Mouse (Mus musculus): ENCODE measurements at regions not wholly inside any gene's neighbourhood (a gene's known extent, or its start where the extent isn't known, plus 50 kb on each side); places are given as distances from the start of the nearest gene placed in this dataset.

GRCm38 (mm10) chr10:37603529-37603928, 464.8 kb upstream of the Marcks start:
- DNase-seq, result peak; percentile 5

DNA sequence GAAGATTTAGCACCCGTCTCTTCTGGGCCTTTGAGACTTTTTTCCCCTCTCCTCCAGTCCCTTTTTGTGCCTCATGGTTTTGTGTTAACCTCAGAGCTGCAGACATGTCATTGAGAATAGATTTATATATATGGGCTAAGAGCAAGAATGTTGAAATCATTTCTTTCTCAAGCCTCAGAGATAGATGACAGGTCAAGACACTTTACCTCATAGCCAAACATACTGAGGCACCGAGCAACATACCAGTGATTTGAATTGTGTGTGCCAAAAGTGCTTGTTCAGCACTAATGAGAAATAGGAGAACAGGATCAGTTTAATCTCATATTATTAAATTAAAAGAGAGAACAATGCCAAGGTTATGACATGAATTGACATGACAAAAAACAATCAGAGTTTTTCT, 464.2 kb upstream of the Marcks start:
- DNase-seq, result peak; percentile 10

- no peak for DNase-seq
These were observed 451.2 kb upstream of the Marcks start for GRCm38 (mm10) chr10:37589889-37590288.

DNA sequence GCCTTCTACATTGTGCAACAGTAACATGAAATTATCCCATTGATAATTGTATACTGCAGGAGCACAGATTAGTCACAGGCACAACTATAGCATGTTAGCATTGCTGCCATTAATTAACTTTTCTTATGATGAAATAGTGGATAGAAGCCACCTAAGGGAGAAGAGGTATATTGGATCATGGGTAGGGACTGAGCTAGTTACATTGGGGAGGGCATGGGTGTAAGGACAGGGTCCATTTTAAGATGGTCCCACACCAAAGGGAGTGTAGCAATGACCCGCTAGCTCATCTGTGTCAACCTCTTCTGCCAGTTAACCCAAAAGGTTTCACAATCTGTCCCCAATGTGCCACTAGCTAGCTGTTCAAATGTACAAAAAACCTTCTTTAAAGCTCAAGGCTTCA, 450.3 kb upstream of the Marcks start:
- no peak for DNase-seq

DNA sequence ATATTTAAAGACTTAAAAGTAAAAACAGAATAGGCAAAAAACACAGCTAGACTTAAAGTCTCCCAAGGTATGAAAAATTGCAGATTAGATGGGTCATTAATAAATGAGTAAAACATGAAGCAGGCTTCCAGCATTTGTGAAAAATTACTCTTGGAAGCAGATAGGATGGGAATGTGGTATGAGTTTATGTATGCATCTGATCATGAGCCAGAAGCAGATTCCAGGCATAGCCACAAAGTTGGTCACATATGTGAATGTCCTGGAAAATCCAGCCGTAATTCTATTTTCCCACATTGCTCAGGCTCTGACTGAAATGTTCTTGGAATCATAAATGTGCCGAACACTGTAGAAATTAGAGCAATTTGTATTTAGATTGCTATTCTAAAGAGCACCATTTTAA, 432.5 kb upstream of the Marcks start:
- no peak for DNase-seq

DNA sequence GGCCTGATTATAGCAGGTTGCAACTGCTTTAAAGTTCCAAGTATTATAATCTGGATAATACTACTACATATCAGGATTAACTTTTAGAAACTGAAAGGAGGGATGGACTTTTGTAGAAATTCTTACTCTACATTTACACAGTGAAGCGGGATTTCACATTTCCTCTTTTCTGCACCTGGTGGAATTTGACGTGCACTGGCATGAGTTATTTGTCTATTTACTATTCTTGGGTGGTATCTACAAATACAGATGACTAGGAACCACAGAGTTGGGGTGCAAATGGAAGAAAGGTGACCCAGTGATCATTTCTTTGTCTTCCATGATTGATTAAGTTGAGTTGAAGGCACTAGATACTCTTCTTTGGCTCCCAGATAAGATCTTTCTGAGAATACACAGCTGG, 423.0 kb upstream of the Marcks start:
- DNase-seq, result no peak

- DNase-seq, result no peak
These were observed 410.7 kb upstream of the Marcks start for GRCm38 (mm10) chr10:37549446-37549845.

DNA sequence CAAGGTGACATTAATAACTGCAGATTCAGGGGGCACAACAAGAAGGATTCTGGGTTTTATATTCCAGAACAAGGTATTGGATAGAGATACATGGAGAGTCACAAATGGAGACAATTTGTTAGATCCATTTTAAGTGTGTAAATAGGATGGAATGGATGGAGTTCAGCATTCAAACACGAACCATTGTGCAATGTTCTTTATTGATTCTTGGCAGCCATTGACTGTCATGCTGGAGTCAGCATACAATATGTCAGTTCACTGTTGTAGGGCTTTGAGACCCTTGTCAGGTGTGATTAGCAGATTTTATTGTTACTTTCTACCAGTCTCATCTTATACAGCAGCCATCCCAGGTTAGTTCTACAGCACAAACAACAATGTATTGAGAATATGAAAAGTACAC, 402.0 kb upstream of the Marcks start:
- no peak for DNase-seq

GRCm38 (mm10) chr10:37505966-37506615, 367.4 kb upstream of the Marcks start:
- DNase-seq, result no peak

GRCm38 (mm10) chr10:37504468-37504867, 365.7 kb upstream of the Marcks start:
- DNase-seq, result peak; percentile 9

DNA sequence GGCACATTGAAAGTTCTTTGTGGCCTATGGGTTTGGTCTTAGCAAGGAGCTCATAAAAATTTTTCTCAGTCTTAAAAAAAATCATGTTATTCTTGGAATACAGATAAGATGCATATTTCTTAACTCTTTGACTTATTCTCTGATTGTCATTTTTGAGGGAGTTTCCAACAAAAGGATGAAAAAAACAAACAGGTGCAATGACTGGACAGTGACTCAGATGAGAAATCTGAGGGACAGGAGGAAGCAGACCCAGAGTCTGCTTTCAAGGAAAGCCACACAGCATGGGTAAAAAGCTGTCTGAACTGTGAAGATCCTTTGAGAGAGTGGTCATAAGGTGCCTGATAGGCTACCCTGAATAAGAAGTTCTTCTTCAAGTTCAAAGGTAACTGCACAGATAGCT, 363.8 kb upstream of the Marcks start:
- no peak for DNase-seq

GRCm38 (mm10) chr10:37501043-37501442, 362.3 kb upstream of the Marcks start:
- DNase-seq, result no peak

DNA sequence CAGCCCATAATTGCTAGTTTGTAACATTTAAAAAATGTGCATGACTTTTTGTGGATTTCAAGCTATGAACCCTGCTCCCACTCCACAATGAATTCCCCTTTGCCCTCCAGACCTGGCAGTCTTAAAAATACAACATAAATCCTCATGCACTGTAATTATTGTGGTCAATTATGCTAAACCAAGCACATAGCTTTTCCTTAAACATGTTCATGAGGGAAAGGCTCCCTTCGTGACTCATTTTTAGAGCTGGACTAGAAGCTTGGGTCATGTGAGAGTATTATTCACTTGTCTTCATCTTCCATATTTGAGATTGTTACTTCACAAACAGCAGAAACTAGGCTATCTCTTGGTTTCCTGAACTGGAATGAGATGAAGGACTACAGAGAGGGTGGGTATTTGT, 356.7 kb upstream of the Marcks start:
- no peak for DNase-seq

DNA sequence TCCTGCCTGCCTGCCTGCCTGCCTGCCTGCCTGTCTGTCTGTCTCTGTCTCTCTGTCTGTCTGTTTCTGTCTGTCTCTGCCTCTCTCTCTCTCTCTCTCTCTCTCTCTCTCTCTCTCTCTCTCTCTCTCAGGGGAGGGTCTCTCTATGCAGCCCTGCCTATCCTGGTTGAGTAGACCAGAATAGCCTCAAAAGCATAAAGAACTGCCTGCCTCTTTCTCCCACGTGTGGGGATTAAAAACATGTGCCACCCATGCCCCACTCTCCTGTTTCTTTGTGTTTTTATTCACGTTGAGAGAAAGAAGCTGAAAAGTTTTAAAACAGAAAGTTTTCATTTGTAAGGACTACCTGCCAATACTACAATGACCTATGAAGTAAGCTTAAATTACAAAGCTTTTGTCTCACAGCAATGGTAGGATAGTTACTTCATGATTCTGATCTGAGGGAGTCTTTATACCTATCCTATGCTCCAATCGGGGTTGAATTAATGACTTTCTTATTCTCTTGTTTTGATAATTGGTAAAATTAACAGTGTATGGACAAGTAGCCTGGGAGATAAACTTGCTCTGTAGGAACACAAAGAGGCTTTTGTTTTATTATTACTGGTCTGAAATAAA, 355.9 kb upstream of the Marcks start:
- no peak for DNase-seq

DNA sequence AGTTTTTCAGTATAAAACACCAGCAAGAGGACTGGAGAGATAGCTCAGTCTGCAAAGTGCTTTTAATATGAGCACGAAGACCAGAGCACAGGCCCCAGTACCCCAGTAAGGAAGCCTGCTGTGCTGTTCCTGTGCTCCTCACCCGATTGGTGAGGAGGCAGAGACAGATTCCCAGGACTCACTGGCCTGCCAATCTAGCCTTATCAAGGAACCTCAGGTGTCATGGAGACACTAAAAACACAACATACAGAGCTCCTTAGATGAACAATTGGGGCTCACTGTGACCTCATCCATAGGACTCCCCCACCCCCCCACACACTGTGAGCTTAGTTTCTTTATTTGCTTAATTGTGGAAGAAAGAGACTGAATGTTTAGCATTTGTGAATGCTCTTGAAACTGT, 355.4 kb upstream of the Marcks start:
- DNase-seq, result no peak

GRCm38 (mm10) chr10:37484311-37485023, 345.7 kb upstream of the Marcks start:
- no peak for DNase-seq

DNA sequence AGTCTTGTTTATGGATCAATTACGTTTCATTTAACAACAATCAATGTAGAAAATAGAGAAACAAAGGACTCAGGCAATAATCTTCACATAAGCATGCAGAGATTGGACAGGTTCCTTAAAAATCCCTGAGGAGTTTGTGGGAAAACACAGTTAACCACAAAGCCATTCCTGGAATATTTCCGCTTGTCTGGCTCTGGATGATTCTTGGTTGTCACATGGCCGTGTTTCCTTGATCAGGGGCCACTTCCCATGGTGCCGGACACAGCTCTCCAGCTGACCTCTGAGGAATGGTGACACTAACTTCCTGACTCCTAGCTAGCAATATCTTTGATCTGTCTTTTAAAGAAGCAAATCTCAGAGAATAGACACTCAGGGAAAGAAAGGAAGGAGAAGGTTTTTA, 344.8 kb upstream of the Marcks start:
- peak; percentile 22 for DNase-seq

DNA sequence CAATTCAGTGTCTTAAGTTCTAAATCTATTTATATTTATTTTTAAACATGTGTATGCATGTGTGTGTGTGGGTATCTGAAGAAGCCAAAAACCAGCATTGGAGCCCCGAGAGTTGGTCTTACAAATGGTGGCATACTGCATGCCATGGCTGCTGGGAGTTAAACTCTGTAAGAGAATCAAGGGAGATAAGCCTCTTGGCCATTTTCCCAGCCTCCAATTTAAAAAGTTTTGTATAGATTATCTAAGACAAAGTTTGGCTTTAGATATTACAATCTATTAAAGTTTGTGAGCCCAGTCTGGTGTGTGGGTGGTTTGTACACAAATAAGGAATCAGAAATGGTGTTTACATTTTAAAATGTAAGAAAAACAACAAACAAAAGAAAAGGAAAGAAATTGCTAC, 343.2 kb upstream of the Marcks start:
- DNase-seq, result no peak

- peak; percentile 41 for DNase-seq
These were observed 341.6 kb upstream of the Marcks start for GRCm38 (mm10) chr10:37480331-37480730.

DNA sequence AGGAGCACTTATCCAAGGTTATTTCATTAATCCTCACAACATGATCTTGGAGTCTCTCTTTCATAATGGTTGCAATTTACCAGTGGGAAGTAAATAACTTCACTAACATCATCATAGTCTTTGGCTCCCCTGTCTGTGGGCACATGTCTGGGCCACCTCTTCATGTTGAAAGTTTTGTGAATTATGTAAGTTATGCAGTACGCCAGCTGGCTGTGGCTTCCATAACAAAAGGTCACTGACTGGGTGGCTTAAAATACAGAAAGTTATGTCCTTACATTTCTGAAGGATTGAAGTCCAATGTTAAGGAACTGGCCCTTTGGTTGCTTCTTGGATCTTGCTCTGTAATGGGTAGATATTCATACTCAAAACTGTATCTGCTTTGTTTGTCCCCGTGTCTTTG, 339.4 kb upstream of the Marcks start:
- DNase-seq, result peak; percentile 51

DNA sequence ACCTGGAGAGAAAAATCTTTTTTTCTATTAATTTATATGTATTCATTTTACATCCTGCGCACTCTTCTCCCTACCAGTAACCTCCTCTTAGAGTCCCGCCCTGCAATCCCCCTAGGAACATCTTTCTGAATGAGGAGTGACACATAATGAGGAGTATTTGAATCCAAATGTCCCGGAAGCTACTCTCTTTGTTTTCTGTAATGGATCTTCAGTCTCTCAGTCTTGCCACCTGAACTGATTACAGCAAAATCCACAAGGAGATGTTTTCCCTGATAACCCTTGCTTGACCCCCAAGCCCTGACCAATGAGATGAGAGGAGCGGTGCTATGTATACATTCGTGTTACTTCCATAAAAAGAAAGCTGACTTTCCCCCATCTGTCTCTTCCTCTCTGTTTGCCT, 334.4 kb upstream of the Marcks start:
- no peak for DNase-seq

DNA sequence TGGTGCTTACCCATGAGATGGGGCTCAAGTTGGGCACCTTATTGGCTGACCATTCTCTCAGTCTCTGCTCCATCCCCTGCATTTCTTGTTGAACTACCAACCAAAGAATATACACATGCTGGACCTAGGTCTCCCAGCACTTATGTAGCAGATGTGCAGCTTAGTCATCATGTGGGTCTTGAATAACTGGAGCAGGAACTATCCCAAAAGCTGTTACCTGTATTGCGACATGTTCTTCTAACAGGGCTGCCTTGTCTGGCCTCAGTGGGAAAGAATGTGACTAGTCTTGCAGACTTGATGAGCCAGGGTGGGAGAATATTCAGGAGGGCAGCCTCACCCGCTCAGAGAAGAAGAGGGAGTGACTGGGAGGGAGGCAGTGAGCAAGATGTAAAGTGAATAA, 318.7 kb upstream of the Marcks start:
- no peak for DNase-seq

DNA sequence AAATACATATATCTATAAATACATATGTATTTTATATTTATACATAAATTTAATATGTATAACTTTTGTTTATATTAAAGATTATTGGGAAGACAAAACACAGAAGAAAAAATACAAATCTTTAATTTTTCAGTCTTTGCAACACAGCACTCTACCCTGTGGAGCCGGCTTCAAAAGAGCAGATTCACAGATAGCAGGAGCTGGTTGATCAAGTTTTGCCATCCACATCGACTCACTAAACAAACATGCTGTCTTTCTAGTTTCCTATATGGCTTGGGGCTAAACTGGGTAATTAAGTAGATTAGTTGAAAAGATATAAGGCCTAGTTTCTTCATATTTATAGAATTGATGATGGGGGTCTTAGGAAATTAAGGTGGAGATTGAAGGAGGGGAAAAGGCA, 311.2 kb upstream of the Marcks start:
- no peak for DNase-seq

Measured in adrenal gland, postnatal 10 days (tissue).